Mouse (Mus musculus) spleen, adult 12 weeks (tissue): ENCODE results near the gene Med12l.

Source experiments
- DNase-seq: peaks from one replicate; pipeline ENCODE4 v3.0.0; 2022; ENCODE audit warnings: low spot score

The Med12l gene

DNA sequence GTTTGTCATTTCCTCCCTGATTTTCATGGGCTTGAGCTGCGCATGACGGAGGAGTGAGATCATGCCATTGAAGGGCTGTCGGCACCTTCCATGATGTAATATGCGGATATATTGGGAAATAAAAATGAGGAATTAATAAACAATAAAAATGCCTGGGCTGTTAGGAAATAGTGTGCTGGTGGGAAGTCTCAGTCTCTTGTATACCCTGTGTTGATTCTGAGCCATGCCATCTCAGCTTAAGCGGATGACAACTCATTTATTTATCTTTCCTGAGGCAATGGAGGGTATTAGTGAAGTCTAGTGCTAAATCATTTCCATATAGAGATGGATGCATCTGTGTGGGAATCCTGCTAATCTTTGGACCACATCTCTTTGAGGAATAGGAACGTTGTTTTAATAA is 242.4 kb downstream of the Med12l start:
- DNase-seq, result no peak

DNA sequence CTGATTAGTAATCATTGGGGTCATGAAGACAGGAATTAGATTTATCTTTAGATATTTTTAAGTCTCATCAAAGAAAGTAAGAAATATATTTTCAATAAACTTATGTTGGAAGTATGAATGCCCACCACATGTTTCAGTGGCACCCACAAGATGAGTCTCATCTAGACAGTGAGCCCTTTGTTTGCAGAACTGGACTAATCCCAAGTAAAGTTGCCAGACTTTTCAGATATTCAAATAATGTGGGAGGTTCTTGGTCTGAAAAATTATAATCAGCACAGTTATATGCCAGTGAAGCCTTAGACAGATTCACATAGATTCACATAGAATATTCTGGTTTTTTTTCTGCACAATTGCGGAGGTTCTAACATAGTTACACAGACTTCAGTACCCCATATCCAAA is 244.8 kb downstream of the Med12l start:
- no peak for DNase-seq

DNA sequence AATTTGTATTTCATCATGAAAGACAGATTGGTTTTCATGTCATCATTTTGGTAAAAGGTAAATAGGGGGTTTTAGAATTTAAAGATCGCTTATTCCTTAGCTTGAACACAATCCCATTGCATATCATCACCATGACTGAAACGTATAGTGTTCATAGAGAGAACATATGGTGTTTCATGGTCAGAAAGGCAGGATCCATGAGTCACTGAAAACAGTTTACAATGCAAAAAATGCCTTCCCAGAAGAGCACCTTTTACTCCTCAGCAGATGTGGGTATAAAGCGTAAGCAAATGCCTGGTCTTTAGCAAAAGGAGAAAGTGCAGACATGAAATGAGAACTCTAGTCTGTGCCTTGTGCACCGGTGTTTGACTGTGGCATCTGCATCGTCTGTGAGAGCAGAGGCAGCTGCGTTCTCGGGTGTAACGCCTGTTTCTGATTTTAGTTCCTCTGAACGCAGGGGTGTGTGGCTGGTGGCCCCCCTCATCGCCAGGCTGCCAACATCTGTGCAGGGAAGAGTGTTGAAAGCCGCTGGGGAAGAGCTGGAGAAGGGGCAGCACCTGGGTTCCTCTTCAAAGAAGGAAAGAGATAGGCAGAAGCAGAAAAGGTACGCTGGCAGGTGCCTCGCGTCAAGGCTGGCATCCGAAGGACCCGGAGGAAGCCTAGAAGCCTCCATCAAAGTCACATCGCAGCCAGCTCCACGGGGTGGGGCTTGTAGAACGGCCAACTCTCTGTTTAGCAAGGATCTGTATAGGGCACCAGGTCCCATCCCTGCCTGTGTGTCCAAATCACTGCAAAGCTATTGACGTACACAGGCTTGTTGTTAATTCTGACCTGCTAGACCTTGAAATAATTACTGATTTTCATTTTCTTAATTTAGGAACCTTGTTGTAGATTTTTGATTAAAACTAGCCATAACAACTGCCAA is 252.4 kb downstream of the Med12l start:
- DNase-seq, result peak; percentile 8

DNA sequence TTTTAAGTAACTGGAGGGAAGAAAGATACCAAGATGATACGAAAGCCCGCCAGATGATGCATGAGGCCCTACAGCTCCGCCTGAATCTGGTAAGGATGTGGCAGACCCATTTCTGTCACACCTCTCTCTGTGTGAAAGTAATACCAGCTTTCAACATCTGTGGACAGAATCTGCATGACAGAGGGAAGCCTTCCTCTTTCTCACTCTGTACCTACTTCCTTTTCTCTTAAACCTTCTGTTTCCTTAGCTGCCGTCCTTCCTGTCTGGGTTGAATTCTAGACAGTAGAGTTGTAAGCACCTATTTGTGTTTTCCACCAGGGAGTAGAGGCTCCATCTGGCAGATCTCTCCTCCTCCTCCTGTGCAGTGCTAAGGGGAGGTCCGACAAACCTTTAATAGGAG is 255.1 kb downstream of the Med12l start:
- DNase-seq, result peak; percentile 2

DNA sequence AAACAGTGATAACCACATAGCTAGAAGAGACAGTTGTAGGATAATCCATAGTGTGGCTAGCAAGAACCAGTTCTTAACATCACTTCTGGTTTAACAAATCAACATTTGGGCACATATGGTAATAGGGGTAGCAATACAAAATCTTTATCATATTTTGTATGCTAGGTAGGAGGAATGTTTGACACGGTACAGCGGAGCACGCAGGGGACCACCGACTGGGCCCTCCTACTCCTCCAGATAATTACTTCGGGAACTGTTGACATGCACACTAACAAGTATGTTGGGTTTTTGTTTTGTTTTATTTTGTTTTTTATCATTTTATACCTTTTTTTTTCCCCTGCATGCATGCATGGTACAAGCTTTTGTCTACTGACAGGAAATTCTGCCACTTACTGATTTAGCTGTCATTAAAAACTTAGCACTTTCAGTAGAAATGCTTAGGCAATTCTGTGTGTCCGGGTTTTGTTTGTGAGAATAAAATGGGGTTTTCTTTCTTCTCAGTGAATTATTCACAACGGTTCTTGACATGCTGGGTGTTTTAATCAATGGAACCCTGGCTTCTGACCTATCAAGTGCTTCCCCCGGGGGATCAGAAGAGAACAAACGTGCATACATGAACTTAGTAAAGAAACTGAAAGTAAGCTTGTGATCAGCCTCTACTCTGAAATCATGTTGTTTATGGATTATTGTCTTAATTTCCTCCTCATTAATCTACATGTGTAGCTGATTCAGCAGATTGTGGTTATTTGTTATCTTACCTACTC is 256.3 kb downstream of the Med12l start:
- no peak for DNase-seq

DNA sequence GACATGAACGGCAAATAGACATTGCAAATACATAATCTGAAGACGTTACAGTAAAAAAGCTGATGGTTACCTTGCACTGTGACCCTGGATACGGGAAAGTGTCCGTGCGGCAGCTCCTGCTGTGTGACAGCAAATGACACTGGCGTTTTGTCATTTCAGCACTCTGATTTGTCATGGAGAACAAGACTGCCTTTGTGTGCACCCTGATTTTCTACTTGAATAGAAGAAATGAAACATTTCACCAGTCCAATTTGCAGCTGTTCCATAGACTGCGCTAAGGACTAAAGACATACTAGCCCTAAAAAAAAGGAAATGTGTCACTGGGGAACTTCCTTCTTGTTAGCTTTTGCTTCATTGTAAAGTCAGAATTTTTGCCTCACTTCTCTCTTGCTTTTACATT is 257.1 kb downstream of the Med12l start, which contains the start of gene P2ry12:
TSS of gene P2ry12 (minus strand) at position 168 of the 400 bp plus-strand sequence.
- no peak for DNase-seq

DNA sequence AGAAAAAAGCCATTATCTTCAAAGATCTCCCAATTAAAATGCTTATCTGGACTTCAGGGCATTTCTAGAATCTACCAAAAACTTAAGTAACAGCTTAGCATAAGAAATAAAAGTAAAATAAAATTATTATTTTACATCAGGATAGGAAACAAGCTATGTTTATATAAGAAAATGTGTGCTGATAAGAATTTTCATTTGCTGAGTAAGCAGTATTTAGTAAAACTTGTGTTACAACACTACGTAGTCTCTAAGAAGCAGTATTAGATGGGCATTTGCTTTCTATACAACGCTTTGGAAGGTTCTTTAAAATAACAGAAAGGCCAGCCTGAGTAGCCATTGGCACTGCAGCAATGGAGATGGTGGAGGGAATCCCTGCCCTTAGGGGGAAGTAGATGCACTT is 257.8 kb downstream of the Med12l start:
- DNase-seq, result no peak

DNA sequence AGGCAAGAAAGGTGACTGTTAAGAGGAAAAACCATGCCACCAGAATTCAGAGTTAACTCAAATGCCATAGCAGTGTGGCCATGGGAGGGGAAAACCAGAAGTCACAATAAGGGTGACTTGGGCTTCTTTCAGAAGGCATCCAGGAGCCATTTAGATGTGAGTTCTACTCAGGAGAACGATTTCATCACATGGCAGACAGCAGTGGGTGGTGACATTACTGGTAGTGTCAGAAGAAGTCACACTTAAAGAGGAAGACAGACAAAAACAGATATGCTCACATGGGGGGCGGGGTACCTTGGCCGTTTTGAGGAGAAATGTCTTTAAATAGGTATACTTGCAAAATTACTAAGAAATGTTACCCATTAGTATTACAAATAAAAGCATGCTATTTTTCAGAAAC is 258.4 kb downstream of the Med12l start:
- no peak for DNase-seq

DNA sequence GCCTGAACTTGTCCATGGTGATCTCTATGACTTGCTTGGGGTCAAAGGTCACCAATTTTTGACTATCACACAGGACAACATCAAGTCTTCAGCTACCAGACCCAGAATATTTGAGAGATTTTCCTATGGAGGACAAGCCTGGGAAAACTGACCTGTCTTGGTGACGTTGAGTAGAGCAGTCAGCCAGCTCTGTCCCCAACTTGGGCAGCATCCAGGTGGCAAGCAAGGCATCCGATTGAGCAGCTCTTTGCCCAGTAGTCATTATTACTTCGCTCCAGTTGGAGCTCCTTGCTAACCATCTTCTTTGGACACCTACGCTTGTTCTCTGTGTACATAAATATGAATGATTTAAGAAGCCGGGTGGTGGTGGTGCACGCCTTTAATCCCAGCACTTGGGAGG is 265.2 kb downstream of the Med12l start:
- no peak for DNase-seq

DNA sequence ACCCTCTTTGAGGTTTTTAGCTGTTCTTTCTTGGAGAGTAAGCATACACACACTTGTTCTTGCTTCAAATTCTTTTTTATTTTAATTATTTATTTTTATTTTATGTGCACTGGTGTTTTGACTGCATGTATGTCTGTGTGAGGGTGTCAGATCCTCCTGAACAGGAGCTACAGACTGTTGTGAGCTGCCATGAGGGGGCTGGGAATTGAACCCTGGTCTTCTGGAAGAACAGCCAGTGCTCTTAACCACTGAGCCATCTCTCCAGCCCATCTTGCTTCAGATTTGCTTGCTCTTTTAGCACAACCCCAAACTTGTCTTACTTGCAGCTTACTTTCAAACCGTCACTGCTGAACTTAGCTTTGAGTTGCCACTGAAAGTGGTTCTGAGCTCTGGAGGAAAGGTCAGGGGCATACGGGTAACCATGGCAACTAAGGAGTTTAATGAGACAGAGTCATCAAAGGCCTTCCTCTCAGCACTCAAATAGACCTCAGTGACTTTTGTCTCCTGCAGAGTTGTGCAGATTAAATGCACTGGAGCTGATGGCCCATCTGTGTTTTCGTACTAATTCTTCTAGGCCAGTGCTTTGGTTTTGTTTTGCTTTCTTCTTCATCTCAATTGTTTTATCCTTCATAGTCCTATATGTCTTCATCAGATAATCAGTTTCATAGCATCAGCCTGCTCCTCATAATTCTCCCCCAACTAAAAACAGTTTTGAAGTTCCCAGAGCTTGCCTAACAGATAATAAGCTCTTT is 272.1 kb downstream of the Med12l start:
- DNase-seq, result no peak

DNA sequence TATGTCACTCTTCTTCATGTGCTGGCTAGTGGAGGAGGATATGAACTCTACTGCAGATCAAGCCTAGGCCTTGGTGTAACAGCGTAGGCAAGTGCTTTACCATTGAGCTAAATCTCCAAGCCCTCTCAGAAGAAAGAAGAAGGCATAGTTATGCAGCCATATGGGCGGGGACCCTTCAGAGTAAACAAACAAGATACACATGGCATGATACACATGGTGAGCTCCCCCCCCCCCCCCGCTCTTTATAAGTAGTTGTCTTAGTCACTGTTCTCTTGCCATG is 272.6 kb downstream of the Med12l start:
- no peak for DNase-seq

DNA sequence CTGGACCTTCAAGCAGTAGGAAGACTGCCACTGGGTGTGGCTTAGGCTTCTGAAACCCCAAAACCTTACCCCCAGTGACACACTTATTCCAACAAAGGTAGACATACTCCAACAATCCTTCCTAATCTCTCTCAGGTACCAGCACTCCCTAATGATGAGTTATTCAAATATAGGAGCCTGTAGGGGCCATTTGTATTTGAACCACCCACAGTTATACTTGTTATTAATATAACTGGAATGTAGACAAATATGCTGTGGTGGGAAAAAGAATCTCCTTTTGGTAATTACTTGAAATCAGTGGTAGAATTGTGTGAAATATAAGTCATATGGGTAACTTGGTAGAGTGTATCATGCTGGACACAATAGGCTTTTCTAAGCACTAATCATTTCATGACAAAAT is 273.0 kb downstream of the Med12l start:
- no peak for DNase-seq

DNA sequence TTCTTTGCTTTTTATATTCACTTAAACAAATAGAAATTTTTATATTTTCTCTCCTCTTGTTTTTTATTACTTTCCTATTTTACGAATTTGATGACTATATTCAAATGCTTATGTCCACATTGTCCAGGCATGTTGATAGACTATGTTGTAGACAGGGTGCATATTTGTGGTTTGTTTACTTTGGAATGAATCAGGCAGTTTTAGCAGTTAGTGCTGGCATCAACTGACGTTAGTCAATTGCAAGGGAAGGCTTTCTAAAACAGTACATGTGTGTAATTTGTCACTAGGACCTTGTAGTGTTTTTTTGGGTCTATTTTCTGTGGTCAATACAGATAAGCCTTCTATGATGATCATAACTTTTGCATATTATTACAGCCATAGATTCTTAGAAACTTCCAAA is 284.9 kb downstream of the Med12l start:
- no peak for DNase-seq

DNA sequence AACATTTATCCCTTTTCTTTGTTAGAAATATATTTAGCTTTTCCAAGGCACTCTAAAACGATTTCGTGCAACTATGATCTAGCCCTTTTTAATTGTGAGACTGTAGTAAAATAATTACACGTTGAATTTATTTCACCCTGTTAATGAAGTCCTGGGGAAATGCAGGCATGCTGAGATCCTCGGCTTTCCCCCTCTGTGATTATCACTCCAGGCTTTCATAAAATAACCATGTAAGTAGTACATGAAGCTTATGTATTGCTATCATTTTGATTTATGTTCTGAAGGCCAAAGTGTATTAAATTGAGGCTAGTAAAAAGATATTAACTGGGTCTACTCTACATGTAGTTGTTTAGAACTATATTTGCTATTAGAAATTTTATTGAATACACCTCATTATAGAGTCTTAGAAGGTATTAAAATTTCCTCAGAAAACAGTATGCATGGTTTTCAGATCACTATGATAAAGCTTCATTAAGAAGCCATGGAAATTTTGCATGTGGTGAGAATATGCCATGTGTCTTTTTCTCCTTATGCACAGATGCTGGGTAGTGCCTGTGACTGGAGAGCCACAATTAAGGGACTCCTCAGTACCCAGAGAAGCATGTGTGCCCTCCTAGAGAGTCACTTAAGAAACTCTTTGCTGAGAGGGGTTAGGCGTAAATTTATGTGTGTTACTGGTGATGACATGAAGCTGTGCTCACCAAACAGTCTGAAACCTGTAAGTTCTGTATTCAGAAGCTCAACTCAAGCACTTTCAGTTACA is 288.0 kb downstream of the Med12l start:
- DNase-seq, result no peak

DNA sequence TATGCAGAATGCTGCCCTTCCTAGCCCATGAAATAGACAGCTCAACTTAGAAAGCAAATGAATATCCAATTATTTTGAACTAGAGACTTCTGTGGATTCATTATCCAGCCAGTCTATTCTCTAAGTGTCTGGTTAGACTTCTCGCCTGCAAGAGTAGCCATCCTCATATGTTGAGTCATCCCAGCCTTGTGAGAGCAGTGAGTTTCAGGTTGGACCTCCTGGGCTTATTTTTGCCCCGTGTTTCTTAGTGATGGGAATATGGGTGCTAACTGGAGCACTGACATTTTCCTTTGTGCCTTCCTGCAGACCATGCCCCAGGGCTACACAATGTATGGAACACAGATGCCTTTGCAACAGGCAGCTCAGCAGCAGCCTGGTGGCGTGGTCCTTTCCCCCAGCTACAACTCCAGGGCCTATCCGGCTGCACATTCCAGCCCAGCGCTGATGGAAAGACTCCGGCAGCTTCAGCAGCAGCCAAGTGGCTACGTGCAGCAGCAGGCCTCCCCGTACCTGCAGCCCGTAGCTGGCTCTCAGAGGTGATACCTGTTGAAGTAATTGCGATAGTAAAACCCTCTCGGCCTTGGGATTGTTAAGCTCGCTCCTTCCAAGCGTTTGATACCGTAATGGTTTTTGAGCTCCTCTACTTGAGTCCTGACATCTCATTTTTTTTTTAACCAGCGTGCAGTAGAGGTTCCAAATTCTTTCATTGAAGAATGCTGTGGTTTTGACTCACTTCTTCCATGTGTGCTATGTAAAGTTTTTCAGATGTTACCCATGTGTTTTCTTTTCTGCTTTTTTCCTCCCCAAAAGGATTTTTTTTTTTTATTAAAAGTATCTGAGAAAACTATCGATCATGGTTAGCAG is 290.3 kb downstream of the Med12l start:
- DNase-seq, result no peak

DNA sequence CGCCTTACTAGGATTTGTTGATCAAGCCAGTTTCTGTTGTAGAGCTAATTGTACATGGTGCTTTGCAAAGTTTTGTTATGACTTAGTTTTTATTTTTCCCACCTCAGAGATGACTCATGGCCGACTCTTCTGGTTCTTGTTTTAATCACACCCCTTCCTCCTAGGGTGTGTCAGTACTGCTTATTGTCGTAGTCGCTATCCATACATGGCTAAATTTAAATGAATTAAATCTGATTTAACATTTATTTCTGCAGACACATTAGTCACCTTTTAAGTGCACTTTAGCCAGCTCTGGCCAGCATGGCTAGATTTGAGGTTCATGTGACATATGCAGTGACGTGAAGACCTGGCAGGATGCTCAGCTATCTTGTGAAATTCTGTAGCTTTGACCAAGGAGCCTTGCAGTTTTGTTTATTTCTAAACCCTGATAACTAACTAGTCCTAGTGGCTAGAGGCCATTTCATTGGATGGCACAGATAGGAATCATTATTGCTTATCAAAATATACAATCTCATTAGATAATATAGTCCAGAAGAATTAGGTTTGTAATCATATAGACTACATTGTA is 291.0 kb downstream of the Med12l start:
- DNase-seq, result no peak

DNA sequence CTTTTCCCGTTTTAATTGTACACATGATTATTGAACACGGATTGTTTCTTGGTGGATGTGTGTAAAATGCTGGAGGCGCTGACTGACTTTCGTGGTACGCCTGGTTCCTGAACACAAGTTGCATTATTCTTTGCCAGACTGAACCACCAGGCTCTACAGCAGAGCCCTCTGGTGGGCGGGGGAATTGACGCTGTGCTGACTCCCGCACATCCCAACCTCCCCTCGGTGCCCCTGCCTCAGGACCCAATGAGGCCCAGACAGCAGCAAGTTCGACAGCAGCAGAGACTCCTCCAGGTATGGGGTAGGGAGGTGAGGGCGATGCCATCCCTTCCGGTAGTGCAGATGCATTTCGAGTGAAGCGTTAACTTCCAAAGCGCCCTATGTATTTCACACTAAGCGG is 292.0 kb downstream of the Med12l start:
- no peak for DNase-seq

DNA sequence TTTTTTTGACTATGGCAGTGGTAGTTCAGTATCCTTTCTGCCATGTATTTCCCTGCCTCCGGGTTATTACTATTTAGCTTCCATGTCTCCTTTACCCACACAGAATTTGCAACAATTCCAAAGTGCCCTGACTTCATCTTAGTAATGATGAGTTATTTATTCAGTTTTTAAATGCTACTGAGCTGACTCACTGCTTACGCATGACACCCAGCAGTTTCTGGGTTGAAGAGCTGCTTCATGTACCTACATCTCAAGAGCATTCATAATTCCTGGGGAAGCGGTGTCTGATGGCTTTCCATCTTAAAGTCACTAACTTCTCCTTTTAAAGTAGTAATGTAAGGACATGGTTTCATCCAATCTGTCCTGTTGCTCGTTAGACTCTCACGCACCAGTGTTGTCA is 299.3 kb downstream of the Med12l start:
- no peak for DNase-seq

DNA sequence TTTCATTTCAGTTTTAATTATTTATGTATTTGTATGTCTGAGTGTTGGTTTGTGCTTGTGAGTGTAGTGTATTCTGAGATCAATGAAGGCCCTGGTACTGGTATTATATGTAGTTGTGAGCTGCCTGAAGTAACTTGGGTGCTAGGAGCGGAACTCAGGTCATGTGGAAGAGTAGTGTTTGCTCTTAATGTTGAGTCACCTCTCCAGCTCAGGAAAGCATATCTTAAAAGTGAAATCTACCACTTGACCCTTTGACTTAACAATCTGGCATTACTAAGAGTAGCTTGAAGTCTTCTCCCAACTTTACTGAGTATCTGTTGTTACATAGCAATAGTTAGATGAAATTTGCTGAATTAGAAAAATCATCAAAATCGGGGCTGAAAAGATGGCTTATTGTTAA is 299.9 kb downstream of the Med12l start:
- no peak for DNase-seq

DNA sequence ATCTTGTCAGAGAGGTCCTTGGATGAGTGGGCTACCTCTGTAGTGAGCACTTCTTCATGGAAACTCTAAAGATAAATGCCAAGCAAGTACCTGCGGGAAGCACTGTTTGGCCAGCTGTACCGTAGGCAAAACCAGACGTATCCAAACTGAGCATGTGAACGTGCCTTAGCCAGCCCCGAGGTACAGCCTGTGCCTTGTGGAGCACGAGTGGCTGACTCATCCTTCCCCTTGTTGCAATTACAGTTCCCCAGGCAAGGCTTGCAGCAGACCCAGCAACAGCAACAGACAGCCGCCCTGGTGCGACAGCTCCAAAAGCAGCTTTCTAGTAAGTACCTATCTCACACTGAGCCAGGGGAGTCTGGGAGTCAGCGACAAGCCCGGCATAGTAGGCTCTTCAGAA is 307.0 kb downstream of the Med12l start:
- DNase-seq, result no peak

DNA sequence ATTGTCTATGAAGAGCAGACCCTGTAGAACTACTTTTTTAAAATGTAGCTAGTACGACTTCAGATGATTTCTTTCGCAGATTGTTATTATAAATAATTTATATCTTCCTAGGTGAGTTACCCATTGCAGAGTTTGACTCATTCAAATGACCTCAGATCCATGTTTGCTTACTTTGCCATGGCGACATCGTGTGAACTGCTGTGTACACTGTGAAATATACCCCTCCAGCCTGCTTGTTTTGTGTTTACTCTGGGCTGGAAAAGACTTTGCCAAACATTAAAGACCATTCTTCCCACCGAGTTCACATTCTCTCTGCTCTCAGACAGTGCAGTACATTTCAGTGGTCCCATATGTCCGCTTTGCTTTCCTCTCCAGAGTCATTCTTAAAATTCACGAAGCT is 310.5 kb downstream of the Med12l start:
- no peak for DNase-seq
